Mouse (Mus musculus) olfactory bulb, adult 2 months (tissue): ENCODE data around the gene Zfp865.

Source experiments
- CTCF ChIP-seq: fragments of 200-500 bp; IDR thresholded peaks from 2 replicates; pipeline ENCODE4 v1.5.1; 2012; ENCODE audit warnings: low read depth, mild to moderate bottlenecking, low read length, moderate library complexity; ENCODE audit not compliant: insufficient read depth
- POLR2A ChIP-seq: fragments of 200-500 bp; IDR thresholded peaks from 2 replicates; pipeline ENCODE4 v1.6.1; 2012; ENCODE audit warnings: mild to moderate bottlenecking, low read depth, low read length, moderate library complexity; ENCODE audit not compliant: insufficient read depth

DNA sequence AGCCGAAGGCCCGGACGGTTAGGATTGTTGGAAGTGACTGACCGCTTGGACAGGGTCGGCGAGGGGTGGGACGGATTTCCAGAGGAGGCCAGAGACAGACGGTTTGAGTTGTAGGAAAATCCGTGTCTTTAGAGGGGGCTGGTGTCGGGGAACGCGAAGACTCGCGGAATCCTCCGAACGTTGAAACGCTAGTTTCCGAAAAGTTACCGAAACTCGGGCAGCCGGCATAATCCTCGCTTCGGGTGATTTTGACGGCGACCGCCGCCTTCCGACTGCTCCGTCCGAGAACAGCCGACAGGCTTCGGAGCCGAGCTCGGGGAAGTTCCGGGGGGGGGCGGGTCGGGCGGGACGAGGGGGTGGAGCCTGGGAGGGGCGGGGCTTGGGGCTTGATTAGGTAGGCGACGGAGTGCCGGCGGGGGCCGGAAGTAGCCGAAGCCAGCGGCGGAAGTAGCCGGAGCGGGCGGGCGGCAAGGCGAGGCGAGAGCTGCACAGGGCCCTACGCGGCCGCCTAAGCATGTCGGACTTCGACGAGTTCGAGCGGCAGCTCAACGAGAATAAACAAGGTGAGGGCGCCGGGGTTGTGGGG lies 41.7 kb downstream of the Zfp865 start, which contains the start of gene U2af2:
- peak; percentile 25 for TF ChIP-seq POLR2A
- 0 out of 2 replicates have a peak, but pooled peaks have one; percentile 28 for TF ChIP-seq CTCF
